Mouse (Mus musculus) forebrain, embryonic 14.5 days (tissue): ENCODE data around the gene Pold1. TPM values are rescaled to one million over a fixed set of nuclear protein-coding genes. Genes with fewer than 3 reads are reported as not detected.
A peak's percentile ranks its signal among the peaks of the same experiment; 100 is the strongest.

ENCODE experiments used
- ATAC-seq: fragments of 200-750 bp; cut with Nextera tagmentation; 2 replicates; pipeline ENCODE4 v1.8.0; 2017; ENCODE audit warnings: mild to moderate bottlenecking, moderate library complexity
- DNase-seq: peaks from one replicate; pipeline ENCODE4 v3.0.0-alpha.2; 2015; ENCODE audit warnings: low spot score
- H3K27ac ChIP-seq: fragments of 300-500 bp; sonication (generic); 2 replicates; pipeline ENCODE4 v1.5.1; 2014; ENCODE audit warnings: low read depth, mild to moderate bottlenecking, control low read depth, low read length, moderate library complexity
- H3K27me3 ChIP-seq: fragments of 300-500 bp; sonication (generic); replicated peaks from 2 replicates; pipeline ENCODE4 v1.6.1; 2014; ENCODE audit warnings: low read length, control low read depth, mixed read lengths; ENCODE audit not compliant: control insufficient read depth, insufficient read depth
- H3K36me3 ChIP-seq: fragments of 300-500 bp; sonication (generic); 2 replicates; pipeline ENCODE4 v1.6.1; 2014; ENCODE audit warnings: low read length, control low read depth; ENCODE audit not compliant: control insufficient read depth, insufficient read depth
- H3K4me1 ChIP-seq: fragments of 300-500 bp; sonication (generic); 2 replicates; pipeline ENCODE4 v1.6.1; 2014; ENCODE audit warnings: antibody characterized with exemption, low read length, control low read depth; ENCODE audit not compliant: control insufficient read depth, insufficient read depth
- H3K4me2 ChIP-seq: fragments of 300-500 bp; sonication (generic); 2 replicates; pipeline ENCODE4 v1.6.1; 2014; ENCODE audit warnings: mild to moderate bottlenecking, control low read depth, low read length
- H3K4me3 ChIP-seq: fragments of 300-500 bp; sonication (generic); 2 replicates; pipeline ENCODE4 v1.5.1; 2014; ENCODE audit warnings: low read depth, low read length, control low read depth
- H3K9ac ChIP-seq: fragments of 300-500 bp; sonication (generic); 2 replicates; pipeline ENCODE4 v1.6.1; 2014; ENCODE audit warnings: mild to moderate bottlenecking, low read length, control low read depth, moderate library complexity
- H3K9me3 ChIP-seq: fragments of 300-500 bp; sonication (generic); replicated peaks from 2 replicates; pipeline ENCODE4 v1.6.1; 2016; ENCODE audit warnings: low read length, control low read depth, mixed read lengths; ENCODE audit not compliant: control insufficient read depth
- WGBS: fragments of 180-500 bp; shearing (Covaris S2); extraction: QIAGEN DNeasy Blood & Tissue Kit; methylation state at CpG from one replicate; pipeline ENCODE4 v1.1.7; 2014; 5-methylcytosine and 5-hydroxymethylcytosine counted together
- polyA plus RNA-seq: library from polyadenylated mRNA; unstranded; fragments of >200 nt; fragmentation: Nextera tagmentation; extraction: Ambion mirVana; gene quantifications from 2 replicates; pipeline ENCODE4 v1.2.1, GENCODE M21; 2014

Gene Pold1
- polyA plus RNA-seq, 1 experiment from 2014 or later: 33.0 TPM

GRCm38 (mm10) chr7:44591348-44592116 is 42.9 kb upstream of the Pold1 start:
- Histone ChIP-seq H3K27ac (no peak overlapping the region), H3K9me3 (no peaks in the 10 kb centered on the region), H3K4me1 (peaks cover 37% of the 10 kb centered on the region), H3K9ac (peak overlapping the region; percentile 73), H3K4me2 (peak overlapping the region; percentile 98), H3K27me3 (peaks cover 31% of the 10 kb centered on the region), H3K36me3 (no peaks in the 10 kb centered on the region), H3K4me3 (peak overlapping the region; percentile 58)
- WGBS: under 1% methylated on average over 50 of the region's 60 CpGs
- DNase-seq: no peak
- no peak for ATAC-seq

DNA sequence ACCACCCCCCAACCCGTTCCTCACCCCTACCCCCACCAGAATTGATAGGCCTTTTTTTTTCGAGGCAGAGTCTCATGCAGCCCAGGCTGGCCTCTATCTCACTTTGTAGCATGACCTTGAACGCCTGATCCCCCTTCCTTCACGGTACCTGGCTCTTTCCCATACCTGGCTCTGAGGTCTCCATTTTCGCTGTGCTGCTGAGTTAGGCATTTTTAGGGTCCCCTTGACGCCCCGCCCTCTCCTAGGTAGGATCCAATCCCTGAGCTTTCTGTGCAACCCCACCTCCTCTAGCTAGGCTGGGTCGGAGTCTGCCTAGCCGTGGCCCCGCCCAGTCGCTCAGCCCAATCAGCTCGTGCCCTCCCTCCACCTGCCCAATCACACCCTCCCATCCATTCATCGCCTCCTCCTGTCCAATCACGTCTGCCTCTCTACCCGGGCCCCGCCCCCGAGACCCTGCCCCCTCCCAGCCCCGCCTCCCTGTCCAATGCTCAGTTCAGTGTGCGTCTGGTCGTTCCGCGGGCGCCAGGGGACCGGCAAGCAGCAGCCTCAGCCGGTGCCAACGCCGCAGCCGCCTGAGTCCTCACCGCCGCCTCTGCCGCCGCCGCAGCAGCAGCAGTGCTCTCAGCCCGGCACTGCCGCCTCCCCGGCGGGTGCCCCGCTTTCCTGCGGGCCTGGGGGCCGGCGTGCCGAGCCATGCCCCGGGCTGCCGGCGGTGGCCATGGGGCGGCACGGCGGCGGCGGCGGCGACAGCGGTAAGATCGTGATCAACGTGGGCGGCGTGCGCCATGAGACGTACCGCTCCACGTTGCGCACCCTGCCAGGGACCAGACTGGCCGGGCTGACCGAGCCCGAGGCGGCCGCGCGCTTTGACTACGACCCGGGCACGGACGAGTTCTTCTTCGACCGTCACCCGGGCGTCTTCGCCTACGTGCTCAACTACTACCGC is 42.0 kb upstream of the Pold1 start, which contains the start of gene Kcnc3:
Gene Kcnc3, plus strand, starts transcription at position 263 of the 946 bp plus-strand sequence.
- H3K4me1 ChIP-seq: peaks cover 37% of the 10 kb centered on the region

GRCm38 (mm10) chr7:44589946-44590345 is 41.3 kb upstream of the Pold1 start:
- Histone ChIP-seq H3K4me3 (peak overlapping the region; percentile 58), H3K4me2 (peak overlapping the region; percentile 98), H3K27ac (no peak overlapping the region), H3K4me1 (peaks cover 37% of the 10 kb centered on the region), H3K9me3 (no peaks in the 10 kb centered on the region), H3K9ac (no peak overlapping the region), H3K36me3 (no peaks in the 10 kb centered on the region), H3K27me3 (peaks cover 38% of the 10 kb centered on the region)
- WGBS: 3% methylated on average over 13 of the region's 13 CpGs
- DNase-seq (peak; percentile 41), ATAC-seq (no peak)

More for the DNA sequence above, 42.0 kb upstream of the Pold1 start, which contains the start of gene Kcnc3:
- DNase-seq (peak; percentile 98), ATAC-seq (peak; percentile 91)
- no peaks in the 10 kb centered on the region for H3K9me3 ChIP-seq
- peak within 1 kb of the TSS; percentile 73 for H3K9ac ChIP-seq
- 0 out of 2 replicates have a peak within 1 kb of the TSS, but pooled peaks have one; percentile 23 for H3K27ac ChIP-seq
- WGBS: under 1% methylated on average over 74 of the region's 80 CpGs
- H3K4me2 ChIP-seq: peak within 1 kb of the TSS; percentile 98
- H3K36me3 ChIP-seq: no peaks in the 10 kb centered on the region
- H3K27me3 ChIP-seq: peaks cover 34% of the 10 kb centered on the region
- H3K4me3 ChIP-seq: peak within 1 kb of the TSS; percentile 58

GRCm38 (mm10) chr7:44589149-44589548 is 40.5 kb upstream of the Pold1 start:
- Histone ChIP-seq H3K4me1 (peaks cover 33% of the 10 kb centered on the region), H3K4me3 (peak overlapping the region; percentile 58), H3K27ac (no peak overlapping the region), H3K36me3 (no peaks in the 10 kb centered on the region), H3K9me3 (no peaks in the 10 kb centered on the region), H3K4me2 (peak overlapping the region; percentile 98), H3K27me3 (peaks cover 38% of the 10 kb centered on the region), H3K9ac (peak overlapping the region; percentile 52)
- ATAC-seq (peak; percentile 19), DNase-seq (peak; percentile 84)
- under 1% methylated on average over 32 of the region's 33 CpGs for WGBS

- H3K9ac ChIP-seq: peak overlapping the region; percentile 52
- ATAC-seq (no peak), DNase-seq (no peak)
- H3K36me3 ChIP-seq: no peaks in the 10 kb centered on the region
- peak overlapping the region; percentile 58 for H3K4me3 ChIP-seq
- H3K9me3 ChIP-seq: no peaks in the 10 kb centered on the region
- peaks cover 26% of the 10 kb centered on the region for H3K4me1 ChIP-seq
- H3K27ac ChIP-seq: no peak overlapping the region
- 8% methylated on average over 12 of the region's 12 CpGs for WGBS
- peaks cover 37% of the 10 kb centered on the region for H3K27me3 ChIP-seq
- peak overlapping the region; percentile 98 for H3K4me2 ChIP-seq
Measured at GRCm38 (mm10) chr7:44588338-44588737, 39.7 kb upstream of the Pold1 start.

DNA sequence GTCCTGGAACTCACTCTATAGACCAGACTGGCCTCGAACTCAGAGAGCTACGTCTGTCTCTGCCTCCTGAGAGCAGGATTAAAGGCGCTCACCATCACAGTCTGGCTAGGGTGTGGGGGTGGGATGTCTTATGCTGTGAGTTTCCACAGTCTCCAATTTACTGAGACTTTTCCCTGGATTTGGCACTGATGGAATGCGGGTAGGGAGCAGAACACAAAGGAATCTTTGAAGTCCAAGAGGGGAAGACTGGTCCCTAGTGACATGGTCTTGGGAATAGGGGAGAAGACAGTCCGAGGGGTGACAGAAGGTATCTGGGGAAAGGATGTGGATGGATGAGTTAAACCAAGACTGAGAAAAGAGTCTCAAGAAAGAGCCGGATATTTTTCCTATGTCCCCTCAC is 39.0 kb upstream of the Pold1 start:
- peaks cover 21% of the 10 kb centered on the region for H3K4me1 ChIP-seq
- 36% methylated on average over 6 of the region's 6 CpGs for WGBS

DNA sequence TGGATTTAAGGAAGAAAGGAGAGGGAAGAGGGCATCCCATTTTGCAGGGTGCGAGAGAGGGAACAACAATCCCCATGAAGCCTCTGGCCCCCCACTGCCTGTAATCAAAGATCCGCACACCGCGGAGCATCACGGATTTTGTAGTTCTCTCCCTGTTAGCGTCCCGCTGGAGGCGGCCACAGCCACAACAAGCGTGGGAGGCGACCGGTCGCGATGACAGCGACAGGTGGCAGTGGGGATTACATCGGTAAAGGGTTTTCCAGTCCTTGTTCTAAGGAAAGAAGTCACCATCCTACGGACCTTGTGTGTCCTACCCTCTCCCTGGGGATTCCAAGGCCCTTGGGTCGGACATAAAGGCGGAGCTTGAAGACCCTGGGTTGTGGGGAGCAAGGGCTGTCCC is 38.3 kb upstream of the Pold1 start:
- Histone ChIP-seq H3K27ac (no peak overlapping the region), H3K4me3 (peak overlapping the region; percentile 38), H3K36me3 (no peaks in the 10 kb centered on the region), H3K27me3 (peaks cover 23% of the 10 kb centered on the region), H3K4me2 (peak overlapping the region; percentile 98), H3K9me3 (no peaks in the 10 kb centered on the region), H3K4me1 (peaks cover 21% of the 10 kb centered on the region), H3K9ac (peak overlapping the region; percentile 61)
- peak; percentile 57 for ATAC-seq
- under 1% methylated on average over 18 of the region's 18 CpGs for WGBS
- DNase-seq: peak; percentile 93

More for the DNA sequence above, 39.0 kb upstream of the Pold1 start:
- peaks cover 30% of the 10 kb centered on the region for H3K27me3 ChIP-seq
- no peak for ATAC-seq
- peak overlapping the region; percentile 38; the same call in 1 of the 2 replicates for H3K4me3 ChIP-seq
- no peak for DNase-seq
- H3K27ac ChIP-seq: no peak overlapping the region
- H3K36me3 ChIP-seq: no peaks in the 10 kb centered on the region
- H3K4me2 ChIP-seq: peak overlapping the region; percentile 98
- no peak overlapping the region for H3K9ac ChIP-seq
- H3K9me3 ChIP-seq: no peaks in the 10 kb centered on the region

DNA sequence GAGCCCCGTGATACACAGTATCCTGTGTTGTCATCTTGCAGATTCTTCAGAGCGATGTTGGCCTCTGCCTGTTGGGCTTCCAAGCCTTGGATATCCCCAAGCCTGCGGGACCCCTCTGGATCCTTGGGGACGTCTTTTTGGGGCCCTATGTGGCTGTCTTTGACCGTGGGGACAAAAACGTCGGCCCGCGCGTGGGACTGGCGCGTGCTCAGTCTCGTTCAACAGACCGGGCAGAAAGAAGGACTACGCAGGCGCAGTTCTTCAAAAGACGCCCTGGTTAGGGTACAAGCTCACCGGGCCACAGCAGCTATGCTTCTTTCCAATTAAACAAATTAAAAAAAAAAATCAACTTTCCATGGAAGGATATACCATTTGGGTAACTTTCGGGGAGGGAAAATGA is 37.9 kb upstream of the Pold1 start:
- WGBS: 18% methylated on average over 19 of the region's 19 CpGs
- ATAC-seq: no peak
- H3K27ac ChIP-seq: no peak overlapping the region

More for the DNA sequence above, 37.9 kb upstream of the Pold1 start:
- H3K4me2 ChIP-seq: peak overlapping the region; percentile 98
- peaks cover 18% of the 10 kb centered on the region for H3K27me3 ChIP-seq
- H3K36me3 ChIP-seq: no peaks in the 10 kb centered on the region
- peak; percentile 85 for DNase-seq
- peaks cover 17% of the 10 kb centered on the region for H3K4me1 ChIP-seq
- no peaks in the 10 kb centered on the region for H3K9me3 ChIP-seq
- peak overlapping the region; percentile 61 for H3K9ac ChIP-seq
- H3K4me3 ChIP-seq: peak overlapping the region; percentile 38
